Mouse (Mus musculus): ENCODE measurements at regions not wholly inside any gene's neighbourhood (a gene's known extent, or its start where the extent isn't known, plus 50 kb on each side); places are given as distances from the start of the nearest gene placed in this dataset.

GRCm38 (mm10) chr17:13488608-13489324, 134.4 kb downstream of the Tcp10c start:
- TF ChIP-seq CTCF (IDR thresholded peaks at IDR 0.05) (no peak), POLR2A (IDR thresholded peaks at IDR 0.05; ENCODE audit: insufficient read depth, low read depth, low read length) (no peak), EP300 (IDR thresholded peaks at IDR 0.05; ENCODE audit: insufficient read depth, low read depth, low read length) (no peak)

All from heart, adult 2 months (tissue).